Mouse (Mus musculus) embryonic fibroblast, embryonic 13.5 days (primary cell): ENCODE results near the gene Slc17a1.

Experiments
- CTCF ChIP-seq: IDR thresholded peaks from 2 replicates; pipeline ENCODE4 v1.5.1; 2011; ENCODE audit warnings: mild to moderate bottlenecking, control low read depth, low read length, moderate library complexity, borderline replicate concordance; ENCODE audit not compliant: insufficient read depth
- POLR2A ChIP-seq: IDR thresholded peaks from 2 replicates; pipeline ENCODE4 v1.6.1; 2011; ENCODE audit warnings: low read depth, mild to moderate bottlenecking, control low read depth, low read length, moderate library complexity

DNA sequence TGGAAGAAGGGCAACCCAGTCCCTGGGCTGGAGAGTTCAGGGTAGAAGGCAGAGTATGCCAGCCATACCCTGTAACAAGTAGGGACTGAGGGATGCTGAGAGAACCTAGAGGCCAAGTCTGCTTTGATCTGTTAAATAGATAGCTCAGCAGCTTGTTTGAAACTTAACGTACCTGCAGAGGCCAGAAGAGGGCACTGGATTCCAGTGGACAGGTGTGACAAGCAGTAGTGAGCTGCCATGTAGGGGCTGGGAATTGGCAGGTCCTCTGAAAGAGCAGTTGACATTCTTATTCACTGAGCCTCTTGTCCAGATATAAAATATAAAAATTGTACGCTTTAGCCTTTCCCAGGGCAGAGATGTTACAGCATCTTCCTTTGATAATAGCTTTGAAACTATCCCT is 75.3 kb downstream of the Slc17a1 start:
- TF ChIP-seq CTCF (no peak), POLR2A (no peak)
